Mouse (Mus musculus) forebrain, embryonic 12.5 days (tissue): Measurements from ENCODE around the gene Jagn1. TPM values are rescaled to one million over a fixed set of nuclear protein-coding genes. Genes with fewer than 3 reads are reported as not detected.

Experiments
- ATAC-seq: fragments of 200-750 bp; cut with Nextera tagmentation; 2 replicates; pipeline ENCODE4 v1.8.0; 2017; ENCODE audit warnings: moderate TSS enrichment; ENCODE audit not compliant: low FRiP score
- H3K27ac ChIP-seq: fragments of 300-500 bp; sonication (generic); 2 replicates; pipeline ENCODE4 v1.5.1; 2016; ENCODE audit warnings: mild to moderate bottlenecking
- H3K27me3 ChIP-seq: fragments of 300-500 bp; sonication (generic); 2 replicates; pipeline ENCODE4 v1.6.1; 2016; ENCODE audit warnings: mild to moderate bottlenecking
- H3K36me3 ChIP-seq: fragments of 300-500 bp; sonication (generic); replicated peaks from 2 replicates; pipeline ENCODE4 v1.6.1; 2016; ENCODE audit warnings: mild to moderate bottlenecking
- H3K4me1 ChIP-seq: fragments of 300-500 bp; sonication (generic); 2 replicates; pipeline ENCODE4 v1.6.1; 2016
- H3K4me2 ChIP-seq: fragments of 300-500 bp; sonication (generic); 2 replicates; pipeline ENCODE4 v1.6.1; 2016; ENCODE audit warnings: mild to moderate bottlenecking, moderate library complexity
- H3K4me3 ChIP-seq: fragments of 300-500 bp; sonication (generic); replicated peaks from 2 replicates; pipeline ENCODE4 v1.5.1; 2016; ENCODE audit warnings: mild to moderate bottlenecking
- H3K9ac ChIP-seq: fragments of 300-500 bp; sonication (generic); 2 replicates; pipeline ENCODE4 v1.6.1; 2016; ENCODE audit warnings: mild to moderate bottlenecking
- H3K9me3 ChIP-seq: fragments of 300-500 bp; sonication (generic); 2 replicates; pipeline ENCODE4 v1.6.1; 2016
- WGBS: fragments of 180-500 bp; shearing (Covaris S2); methylation state at CpG from one replicate; pipeline ENCODE4 v1.1.7; 2016; 5-methylcytosine and 5-hydroxymethylcytosine counted together
- polyA plus RNA-seq: library from polyadenylated mRNA; unstranded; fragments of >200 nt; fragmentation: Nextera tagmentation; extraction: Ambion mirVana; gene quantifications from 2 replicates; pipeline ENCODE4 v1.2.1, GENCODE M21; 2016

The Jagn1 gene
- polyA plus RNA-seq, 1 experiment from 2014 or later = 71.3 TPM

- no peak within 1 kb of the TSS for H3K27ac ChIP-seq
- H3K4me2 ChIP-seq = peak within 1 kb of the TSS; percentile 92
- H3K4me3 ChIP-seq = peak within 1 kb of the TSS; percentile 65
- ATAC-seq = peak; percentile 99
- H3K36me3 ChIP-seq = peaks cover 25% of the 10 kb centered on the region
- H3K9me3 ChIP-seq = no peaks in the 10 kb centered on the region
- H3K4me1 ChIP-seq = peaks cover 17% of the 10 kb centered on the region
- peak within 1 kb of the TSS; percentile 77 for H3K9ac ChIP-seq
- under 1% methylated on average over 25 of the region's 25 CpGs for WGBS
- H3K27me3 ChIP-seq = no peaks in the 10 kb centered on the region
Observed at GRCm38 (mm10) chr6:113419199-113419587, 23.2 kb upstream of the Jagn1 start, which contains the start of gene Rpusd3. Gene Rpusd3, minus strand, starts transcription at chr6:113419340.

DNA sequence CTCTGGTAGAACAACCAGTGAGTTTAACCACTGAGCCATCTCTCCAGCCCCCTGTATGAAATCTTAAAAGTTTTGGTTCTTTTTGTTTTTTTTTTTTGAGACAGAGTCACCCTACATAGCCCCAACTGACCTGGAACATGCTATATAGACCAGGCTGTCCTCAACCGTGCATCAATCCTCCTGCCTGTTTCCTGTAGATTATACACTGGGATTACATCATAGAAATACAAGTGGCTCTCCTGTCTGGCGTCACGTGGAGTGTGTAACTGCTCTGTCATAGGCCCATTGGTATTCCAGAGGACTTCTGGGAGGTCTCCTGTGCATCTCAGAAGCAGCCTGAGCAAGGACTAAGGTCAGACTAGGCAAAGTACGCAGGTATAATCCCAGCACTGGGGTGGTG lies 19.4 kb upstream of the Jagn1 start:
- no peak overlapping the region for H3K9ac ChIP-seq
- H3K36me3 ChIP-seq = no peaks in the 10 kb centered on the region
- peaks cover 6% of the 10 kb centered on the region; the same call in 1 of the 2 replicates for H3K9me3 ChIP-seq
- 79% methylated on average over 4 of the region's 4 CpGs for WGBS
- no peaks in the 10 kb centered on the region for H3K27me3 ChIP-seq
- H3K4me3 ChIP-seq = no peak overlapping the region
- H3K4me2 ChIP-seq = no peak overlapping the region
- H3K27ac ChIP-seq = no peak overlapping the region
- H3K4me1 ChIP-seq = peaks cover 12% of the 10 kb centered on the region
- no peak for ATAC-seq

DNA sequence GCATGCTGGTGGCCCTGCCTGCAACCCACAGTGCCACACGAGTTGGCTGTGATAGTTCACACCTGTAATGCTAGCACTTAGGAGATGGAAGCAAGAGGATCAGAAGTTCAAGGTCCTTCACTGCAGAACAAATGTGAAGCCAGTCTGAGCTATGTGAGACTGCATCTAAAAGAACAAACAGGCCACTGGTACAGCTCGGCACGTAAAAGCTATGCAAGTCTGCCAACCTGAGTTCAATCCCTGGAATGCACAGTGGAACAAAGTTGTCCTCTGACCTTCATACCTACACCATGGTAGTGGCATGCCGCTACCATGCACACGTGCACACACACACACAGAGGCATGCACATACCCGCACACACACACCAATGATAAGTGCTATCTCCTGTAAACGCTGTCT lies 18.2 kb upstream of the Jagn1 start:
- Histone ChIP-seq H3K4me3 (no peak overlapping the region), H3K4me2 (no peak overlapping the region), H3K27ac (no peak overlapping the region), H3K9me3 (peaks cover 6% of the 10 kb centered on the region; the same call in 1 of the 2 replicates), H3K4me1 (peaks cover 4% of the 10 kb centered on the region), H3K36me3 (no peaks in the 10 kb centered on the region), H3K27me3 (no peaks in the 10 kb centered on the region), H3K9ac (no peak overlapping the region)
- WGBS = 87% methylated on average over 7 of the region's 7 CpGs
- no peak for ATAC-seq

DNA sequence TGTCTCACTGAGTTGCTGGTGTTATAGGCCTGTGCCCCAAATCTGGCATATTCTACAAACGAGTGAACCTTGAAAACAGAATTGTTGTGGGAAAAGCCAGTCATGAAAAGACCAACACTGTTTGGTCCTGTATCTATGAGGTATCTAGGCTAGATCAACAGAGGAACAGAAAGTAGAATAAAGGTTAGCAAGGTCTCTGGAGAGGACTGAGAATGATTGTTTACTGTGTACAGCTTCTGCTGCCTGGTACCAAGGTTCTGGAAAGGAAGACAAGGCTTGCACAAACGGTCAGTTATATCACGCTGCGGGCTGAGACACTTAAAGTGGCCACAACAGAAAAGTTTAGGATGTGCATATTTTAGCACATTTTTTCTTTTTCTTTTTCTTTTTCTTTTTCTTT lies 15.7 kb upstream of the Jagn1 start:
- H3K4me2 ChIP-seq = no peak overlapping the region
- H3K27ac ChIP-seq = no peak overlapping the region
- 89% methylated on average over 4 of the region's 4 CpGs for WGBS
- H3K4me1 ChIP-seq = no peaks in the 10 kb centered on the region
- H3K9ac ChIP-seq = no peak overlapping the region
- H3K9me3 ChIP-seq = peaks cover 6% of the 10 kb centered on the region; the same call in 1 of the 2 replicates
- no peaks in the 10 kb centered on the region for H3K36me3 ChIP-seq
- no peak overlapping the region for H3K4me3 ChIP-seq
- ATAC-seq = no peak
- H3K27me3 ChIP-seq = no peaks in the 10 kb centered on the region

DNA sequence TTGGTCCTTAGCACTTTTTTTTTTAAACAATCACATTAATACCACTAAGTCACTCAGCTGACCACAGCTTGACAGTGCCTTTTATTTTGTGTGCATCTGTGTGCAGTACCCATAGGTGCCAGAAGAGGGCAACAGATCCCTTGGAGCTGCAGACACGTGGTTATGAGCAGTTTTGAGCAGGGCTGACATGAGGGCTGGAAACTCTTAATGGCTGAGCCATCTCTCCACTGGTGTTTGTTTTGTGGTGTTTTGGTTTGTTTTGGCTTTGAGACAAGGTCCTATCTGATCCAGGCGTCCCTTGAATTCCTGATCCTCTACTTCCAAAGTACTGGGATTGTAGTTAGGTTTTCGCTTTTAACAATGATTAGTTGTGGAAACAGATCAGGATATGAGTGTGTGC lies 15.0 kb upstream of the Jagn1 start:
- Histone ChIP-seq H3K27ac (no peak overlapping the region), H3K36me3 (no peaks in the 10 kb centered on the region), H3K4me1 (no peaks in the 10 kb centered on the region), H3K27me3 (no peaks in the 10 kb centered on the region), H3K4me3 (no peak overlapping the region), H3K9ac (no peak overlapping the region), H3K4me2 (no peak overlapping the region), H3K9me3 (peaks cover 6% of the 10 kb centered on the region; the same call in 1 of the 2 replicates)
- WGBS = 63% methylated on average over 3 of the region's 3 CpGs
- ATAC-seq = no peak

GRCm38 (mm10) chr6:113428006-113428405 lies 14.4 kb upstream of the Jagn1 start:
- H3K9me3 ChIP-seq = peaks cover 6% of the 10 kb centered on the region; the same call in 1 of the 2 replicates

DNA sequence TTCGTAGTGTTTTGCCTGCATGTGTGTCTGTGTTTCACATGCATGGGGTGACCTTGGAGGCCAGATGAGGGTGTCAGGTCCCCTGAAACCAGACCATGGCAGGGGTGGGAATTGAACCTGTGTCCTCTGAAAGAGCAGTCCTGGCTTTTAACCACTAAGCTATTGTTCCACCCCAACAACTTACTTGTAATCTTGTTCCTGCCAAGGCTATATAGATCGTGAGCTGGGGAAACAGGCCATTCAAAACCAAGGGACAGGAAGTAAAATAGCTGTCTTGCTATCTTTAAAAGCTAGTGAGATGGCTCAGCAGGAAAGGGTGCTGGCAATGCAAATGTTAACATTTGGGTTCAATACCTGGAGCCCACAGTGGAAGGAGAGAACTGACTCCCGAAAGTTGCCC lies 12.4 kb upstream of the Jagn1 start:
- WGBS = 80% methylated on average over 3 of the region's 3 CpGs

More at GRCm38 (mm10) chr6:113428006-113428405, 14.4 kb upstream of the Jagn1 start:
- no peak overlapping the region for H3K4me2 ChIP-seq
- no peak for ATAC-seq
- H3K9ac ChIP-seq = no peak overlapping the region
- H3K4me3 ChIP-seq = no peak overlapping the region
- no peaks in the 10 kb centered on the region for H3K27me3 ChIP-seq
- H3K4me1 ChIP-seq = no peaks in the 10 kb centered on the region
- no peaks in the 10 kb centered on the region for H3K36me3 ChIP-seq
- H3K27ac ChIP-seq = no peak overlapping the region
- 94% methylated on average over 16 of the region's 16 CpGs for WGBS

DNA sequence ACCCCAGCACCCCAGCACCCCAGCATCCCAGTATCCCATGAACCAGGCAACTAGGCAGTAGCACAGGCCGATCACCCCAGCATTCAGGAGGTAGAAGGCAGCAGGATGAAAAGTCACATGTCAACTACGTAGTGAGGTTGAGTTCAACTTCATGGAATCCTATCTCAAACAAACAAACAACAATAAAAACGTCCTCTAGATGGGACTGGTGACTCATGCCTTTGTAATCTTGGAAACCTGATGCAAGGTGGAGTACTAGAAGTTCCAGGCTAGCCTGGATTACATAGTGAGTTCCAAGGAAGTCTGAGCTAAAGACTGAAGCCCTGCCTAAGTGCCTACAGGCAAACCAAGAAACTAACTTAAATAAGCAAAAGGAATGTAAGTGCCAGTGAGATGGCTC lies 11.5 kb upstream of the Jagn1 start:
- H3K27me3 ChIP-seq = no peaks in the 10 kb centered on the region
- H3K9ac ChIP-seq = no peak overlapping the region
- H3K4me1 ChIP-seq = no peaks in the 10 kb centered on the region
- H3K9me3 ChIP-seq = peaks cover 6% of the 10 kb centered on the region; the same call in 1 of the 2 replicates
- ATAC-seq = no peak
- H3K4me3 ChIP-seq = no peak overlapping the region
- no peak overlapping the region for H3K4me2 ChIP-seq
- no peak overlapping the region for H3K27ac ChIP-seq
- no peaks in the 10 kb centered on the region for H3K36me3 ChIP-seq
- 71% methylated on average over 3 of the region's 3 CpGs for WGBS

More for the DNA sequence above, 12.4 kb upstream of the Jagn1 start:
- H3K36me3 ChIP-seq = no peaks in the 10 kb centered on the region
- ATAC-seq = no peak
- no peaks in the 10 kb centered on the region for H3K4me1 ChIP-seq
- no peak overlapping the region for H3K9ac ChIP-seq
- H3K4me2 ChIP-seq = no peak overlapping the region
- no peak overlapping the region for H3K4me3 ChIP-seq
- no peaks in the 10 kb centered on the region for H3K27me3 ChIP-seq
- H3K9me3 ChIP-seq = peaks cover 6% of the 10 kb centered on the region; the same call in 1 of the 2 replicates
- no peak overlapping the region for H3K27ac ChIP-seq

DNA sequence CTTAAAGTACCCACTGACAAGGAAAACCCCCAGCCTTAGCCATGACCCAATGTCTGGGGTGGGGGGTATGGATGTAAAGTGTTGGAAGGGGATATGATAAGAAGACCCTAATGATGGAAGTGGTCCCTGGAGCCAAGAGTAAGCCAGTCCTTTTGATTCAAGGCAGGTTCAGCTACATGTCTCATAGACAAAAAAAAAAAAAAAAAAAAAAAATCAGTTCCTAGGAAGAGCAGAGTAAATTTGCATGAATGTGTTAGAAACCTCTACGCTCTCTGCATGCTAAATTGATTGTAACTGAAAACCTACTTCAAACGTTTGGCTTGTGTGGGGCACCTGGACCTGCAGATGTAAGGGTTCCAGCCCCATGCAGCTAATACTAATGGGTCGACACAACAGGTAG lies 10.6 kb upstream of the Jagn1 start:
- no peak overlapping the region for H3K4me2 ChIP-seq
- H3K27ac ChIP-seq = no peak overlapping the region
- WGBS = 76% methylated on average over 3 of the region's 3 CpGs
- no peak for ATAC-seq
- H3K4me1 ChIP-seq = no peaks in the 10 kb centered on the region
- H3K4me3 ChIP-seq = no peak overlapping the region
- H3K27me3 ChIP-seq = no peaks in the 10 kb centered on the region
- no peaks in the 10 kb centered on the region for H3K36me3 ChIP-seq
- peaks cover 6% of the 10 kb centered on the region; the same call in 1 of the 2 replicates for H3K9me3 ChIP-seq
- H3K9ac ChIP-seq = no peak overlapping the region

DNA sequence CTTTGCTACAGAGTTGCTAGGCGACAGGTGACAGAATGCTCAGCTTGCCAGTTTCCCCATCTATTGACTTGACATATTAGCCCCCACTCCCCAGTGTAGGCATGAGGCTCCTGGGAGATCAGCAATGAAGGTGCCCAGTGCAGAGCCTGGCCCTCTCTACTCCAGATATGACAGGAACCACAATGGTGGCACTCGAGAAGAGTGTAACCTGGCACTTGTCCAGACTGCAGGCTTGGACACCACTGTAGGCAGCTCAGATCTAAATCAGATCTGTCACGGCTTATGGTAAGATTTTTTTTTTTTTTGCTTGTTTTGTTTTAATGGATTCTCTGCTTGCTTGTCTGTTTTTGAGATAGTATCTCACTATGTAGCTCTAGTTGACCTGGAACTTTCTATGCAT lies 8.7 kb upstream of the Jagn1 start:
- no peaks in the 10 kb centered on the region for H3K9me3 ChIP-seq
- no peak overlapping the region for H3K27ac ChIP-seq
- H3K9ac ChIP-seq = no peak overlapping the region
- H3K4me3 ChIP-seq = no peak overlapping the region
- ATAC-seq = no peak
- H3K4me2 ChIP-seq = no peak overlapping the region
- 85% methylated on average over 3 of the region's 3 CpGs for WGBS
- H3K36me3 ChIP-seq = no peaks in the 10 kb centered on the region
- no peaks in the 10 kb centered on the region for H3K27me3 ChIP-seq
- no peaks in the 10 kb centered on the region for H3K4me1 ChIP-seq

GRCm38 (mm10) chr6:113434691-113435090 lies 7.7 kb upstream of the Jagn1 start:
- no peak overlapping the region for H3K27ac ChIP-seq
- H3K9me3 ChIP-seq = no peaks in the 10 kb centered on the region
- H3K4me2 ChIP-seq = no peak overlapping the region
- WGBS = 79% methylated on average over 7 of the region's 7 CpGs
- no peak for ATAC-seq
- H3K36me3 ChIP-seq = no peaks in the 10 kb centered on the region
- H3K4me3 ChIP-seq = no peak overlapping the region
- H3K9ac ChIP-seq = no peak overlapping the region
- no peaks in the 10 kb centered on the region for H3K4me1 ChIP-seq
- H3K27me3 ChIP-seq = no peaks in the 10 kb centered on the region

DNA sequence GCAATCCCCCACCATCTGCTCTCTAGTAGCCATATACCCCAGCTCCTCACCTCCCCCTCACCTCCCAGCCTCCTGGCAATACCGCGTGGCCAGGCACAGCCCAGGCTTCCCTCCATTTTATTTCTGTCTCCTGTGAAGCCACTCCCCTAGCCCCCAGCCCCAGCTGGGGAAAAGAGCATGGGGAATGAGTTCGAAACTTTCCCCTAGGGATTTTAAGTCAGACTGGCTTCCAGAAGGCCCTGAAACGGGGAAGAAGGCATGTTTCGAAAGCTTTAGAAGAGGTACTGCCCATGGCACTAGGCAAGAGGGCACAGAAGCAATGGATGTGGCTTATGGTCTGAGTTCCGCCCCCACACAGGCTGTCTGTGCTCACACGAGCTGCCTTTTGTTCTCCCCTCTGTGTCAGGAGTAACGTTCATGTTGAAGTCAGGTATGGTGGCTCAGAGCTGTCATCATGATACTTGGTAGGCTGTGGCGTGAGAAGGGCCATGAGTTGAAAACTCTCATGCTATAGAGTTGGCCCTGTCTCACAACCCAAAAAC lies 6.6 kb upstream of the Jagn1 start, which contains the start of gene Cidec:
Cidec (minus strand) TSS at position 97 of the 542 bp plus-strand sequence.
- Histone ChIP-seq H3K4me2 (no peak within 1 kb of the TSS), H3K9ac (no peak within 1 kb of the TSS), H3K27ac (no peak within 1 kb of the TSS), H3K4me3 (no peak within 1 kb of the TSS), H3K27me3 (no peaks in the 10 kb centered on the region), H3K36me3 (no peaks in the 10 kb centered on the region), H3K4me1 (no peaks in the 10 kb centered on the region), H3K9me3 (no peaks in the 10 kb centered on the region)
- WGBS = 80% methylated on average over 9 of the region's 9 CpGs
- ATAC-seq = no peak

DNA sequence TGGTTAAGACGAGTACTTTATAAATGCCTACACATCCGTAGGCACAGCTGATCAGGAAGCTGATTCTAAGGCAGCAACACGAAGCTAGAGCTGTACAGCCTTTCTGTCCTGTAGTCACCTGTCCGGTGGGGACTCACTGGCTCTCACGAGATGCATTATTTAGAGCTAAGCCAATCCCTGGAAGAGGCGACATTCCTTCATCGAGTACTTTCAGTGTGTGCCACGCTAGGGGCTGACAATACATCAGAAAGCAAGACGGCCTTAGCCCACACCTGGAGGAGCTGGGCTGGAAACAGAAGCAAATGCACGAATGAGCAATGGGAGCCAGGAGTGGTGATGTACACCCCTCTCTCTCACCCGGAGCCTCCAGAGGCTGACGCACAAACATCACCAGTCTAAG lies 5.2 kb upstream of the Jagn1 start:
- WGBS = 79% methylated on average over 12 of the region's 12 CpGs
- Histone ChIP-seq H3K27me3 (no peaks in the 10 kb centered on the region), H3K4me1 (no peaks in the 10 kb centered on the region), H3K4me3 (no peak overlapping the region), H3K9me3 (no peaks in the 10 kb centered on the region), H3K36me3 (no peaks in the 10 kb centered on the region), H3K4me2 (no peak overlapping the region), H3K9ac (no peak overlapping the region), H3K27ac (no peak overlapping the region)
- ATAC-seq = no peak
